Mouse (Mus musculus) v-Abl transformed pro-B cells (cell line): Measurements from ENCODE around the gene Olfr1230.

Experiments
- in situ Hi-C, 2 experiments: fragments of 400-800 bp; cut with MboI; formaldehyde crosslinking; loops; one replicate each; pipeline ENCODE4 v1.15.1; 2025; ENCODE audit not compliant: unreplicated experiment in 2 of 2

Gene Olfr1230

GRCm38 (mm10) chr2:89297168-89297567, at the start of gene Olfr1230:
Gene Olfr1230 (minus strand): TSS chr2:89297268.
- in situ Hi-C loops = no loop called here

- in situ Hi-C loops = no loop called here
These were observed 45.2 kb upstream of the Olfr1230 start, which contains the start of gene Olfr1233 for GRCm38 (mm10) chr2:89342298-89342697. Gene Olfr1233 (minus strand): TSS chr2:89342398.

- in situ Hi-C loops = no loop called here
These were observed 32.5 kb upstream of the Olfr1230 start, which contains the start of gene Olfr1232 for GRCm38 (mm10) chr2:89329575-89329974. Gene Olfr1232 (minus strand): TSS chr2:89329675.

GRCm38 (mm10) chr2:89306974-89307373, 9.9 kb upstream of the Olfr1230 start, which contains the start of gene Olfr1231:
Gene Olfr1231 (minus strand): TSS chr2:89307074.
- in situ Hi-C loops = no loop called here

- in situ Hi-C loops = no loop called here
These were observed 9.2 kb downstream of the Olfr1230 start, which contains the start of gene Olfr1229 for GRCm38 (mm10) chr2:89287914-89288313. Gene Olfr1229 (minus strand): TSS chr2:89288014.

- in situ Hi-C loops = no loop called here
These were observed 43.1 kb downstream of the Olfr1230 start, which contains the start of gene Olfr1228 for GRCm38 (mm10) chr2:89253962-89254361. Gene Olfr1228 (minus strand): TSS chr2:89254062.
